Mouse (Mus musculus): ENCODE results near the gene Hoxa3. TPM values are rescaled to one million over a fixed set of nuclear protein-coding genes. Genes with fewer than 3 reads are reported as not detected.

The Hoxa3 gene
- total and polyA plus RNA-seq, 3 experiments, result 0.08 to 0.38 (median 0.34) TPM

DNA sequence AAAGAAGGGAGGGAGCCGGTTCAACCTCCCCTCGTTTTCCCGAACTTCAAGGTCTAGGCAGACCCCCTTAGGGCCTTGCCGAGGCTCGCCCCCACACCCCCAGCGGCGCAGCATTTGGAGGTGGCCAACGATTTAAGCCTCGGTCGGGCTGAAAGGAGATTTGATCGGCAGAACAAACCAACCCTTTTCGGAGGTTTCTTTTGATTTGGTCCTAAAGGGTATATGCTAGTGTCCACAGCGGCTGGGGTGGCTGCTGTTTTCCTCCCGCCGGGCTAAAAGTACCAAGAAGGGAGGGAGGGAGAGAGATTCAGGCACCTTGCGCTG is 36.2 kb upstream of the Hoxa3 start:
- Histone ChIP-seq H3K27ac (ENCODE audit: insufficient read depth, low read depth) (no peak overlapping the region), H3K4me3 (replicated peaks in 1 of 3; ENCODE audit: low read depth in 2 of 3, low read length in 2 of 3, poor library complexity in 1 of 3) (no peak overlapping the region), H3K4me2 (ENCODE audit: insufficient read depth, low read depth, poor library complexity, severe bottlenecking) (no peak overlapping the region), H3K9me3 (replicated peaks; ENCODE audit: low read length) (peaks cover 26% of the 10 kb centered on the region), H3K9ac (ENCODE audit: insufficient read depth, low read depth) (no peak overlapping the region), H3K36me3 (replicated peaks in 1 of 2; ENCODE audit: control insufficient read depth in 1 of 2, insufficient read depth in 1 of 2, low read length in 1 of 2) (no peaks in the 10 kb centered on the region), H3K4me1 (ENCODE audit: control insufficient read depth in 1 of 2, insufficient read depth in 2 of 2) (no peaks in the 10 kb centered on the region), H3K79me2 (replicated peaks; ENCODE audit: control insufficient read depth, extremely low read depth, insufficient read depth, poor library complexity, severe bottlenecking) (no peaks in the 10 kb centered on the region), H3K27me3 (replicated peaks) (no peaks in the 10 kb centered on the region)
- TF ChIP-seq CHD2 (IDR thresholded peaks at IDR 0.05; ENCODE audit: low read length) (no peak), MYC (IDR thresholded peaks at IDR 0.05; ENCODE audit: low read depth, low read length) (no peak), ZC3H11A (IDR thresholded peaks at IDR 0.05; ENCODE audit: low read depth, low read length) (no peak), MAX (IDR thresholded peaks at IDR 0.05; ENCODE audit: low read length) (no peak), CHD1 (IDR thresholded peaks at IDR 0.05; ENCODE audit: low read depth, low read length) (no peak), SMC3 (IDR thresholded peaks at IDR 0.05; ENCODE audit: low read depth, low read length) (no peak), UBTF (IDR thresholded peaks at IDR 0.05; ENCODE audit: low read depth, low read length) (no peak), RAD21 (IDR thresholded peaks at IDR 0.05; ENCODE audit: low read depth, low read length) (no peak), BHLHE40 (IDR thresholded peaks at IDR 0.05; ENCODE audit: low read depth, low read length) (no peak), HCFC1 (IDR thresholded peaks at IDR 0.05; ENCODE audit: low read depth, low read length) (no peak), USF2 (conservative IDR thresholded peaks at IDR 0.05; ENCODE audit: low read depth, low read length) (no peak), ELF1 (IDR thresholded peaks at IDR 0.05; ENCODE audit: low read depth, low read length) (no peak), ZMIZ1 (IDR thresholded peaks at IDR 0.05; ENCODE audit: low read depth, low read length) (no peak), MEF2A (IDR thresholded peaks at IDR 0.05; ENCODE audit: borderline replicate concordance, low read depth, low read length) (no peak), EP300 (IDR thresholded peaks at IDR 0.05; ENCODE audit: low read length) (no peak)
- dilution Hi-C loops (cut with MboI; ENCODE audit: extremely low pct_ligation_motif_present, extremely low pct_unique_long_range_greater_than_20kb, low sequenced_read_pairs), result no loop called here
- in situ Hi-C loops (cut with MboI; ENCODE audit: low pct_ligation_motif_present, low pct_unique_long_range_greater_than_20kb, low sequenced_read_pairs), result no loop called here
- no peak for DNase-seq (ENCODE audit: extremely low read depth)

DNA sequence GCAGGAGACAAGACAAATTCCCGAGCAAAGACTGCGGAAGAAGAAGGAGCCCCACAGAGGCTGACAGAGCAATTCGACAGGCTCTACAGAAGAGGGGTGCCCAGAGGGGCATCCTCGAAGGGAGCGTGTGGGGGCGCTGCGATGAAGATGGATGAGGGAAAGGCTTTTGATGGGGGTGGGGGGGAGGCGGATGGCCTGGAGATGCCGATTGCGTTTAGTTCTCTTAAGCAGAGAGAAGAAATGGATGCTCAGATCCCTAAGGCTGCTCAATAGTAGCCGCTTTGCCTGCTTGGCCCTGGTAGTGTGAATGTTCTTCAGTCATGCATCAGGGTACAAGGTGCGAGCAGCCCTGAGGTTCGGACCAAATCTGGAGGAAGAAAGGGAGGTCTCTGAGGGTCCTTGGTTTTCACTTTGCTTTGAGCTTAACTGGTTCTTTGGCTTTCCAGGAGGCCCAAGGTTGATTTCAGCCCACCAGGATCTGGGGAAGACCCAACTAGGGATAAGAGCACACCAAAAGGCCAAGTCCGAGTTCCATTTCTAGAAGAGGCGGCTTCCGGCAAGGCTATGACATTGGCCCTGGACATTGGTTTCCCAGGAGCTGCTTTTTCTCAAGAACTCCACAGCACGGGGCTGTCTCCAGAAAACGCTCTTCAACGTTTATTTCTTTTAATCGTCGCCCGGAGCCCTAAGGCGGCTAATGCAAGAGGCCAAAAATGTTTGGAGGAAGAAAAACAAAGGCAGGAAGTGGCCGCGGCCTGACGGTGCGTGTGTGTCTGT is 35.7 kb upstream of the Hoxa3 start:
- dilution Hi-C loops (cut with MboI; ENCODE audit: extremely low pct_ligation_motif_present, extremely low pct_unique_long_range_greater_than_20kb, low sequenced_read_pairs), result no loop called here
- TF ChIP-seq BHLHE40 (IDR thresholded peaks at IDR 0.05; ENCODE audit: low read depth, low read length) (no peak), KAT2A (IDR thresholded peaks at IDR 0.05; ENCODE audit: insufficient replicate concordance, low read length) (no peak), ELF1 (IDR thresholded peaks at IDR 0.05; ENCODE audit: low read depth, low read length) (no peak), E2F4 (IDR thresholded peaks at IDR 0.05; ENCODE audit: insufficient replicate concordance, low read depth, low read length) (no peak), ZNF384 (IDR thresholded peaks at IDR 0.05; ENCODE audit: low read depth, low read length) (no peak), NRF1 (IDR thresholded peaks at IDR 0.05; ENCODE audit: low read depth, low read length) (no peak), JUND (conservative IDR thresholded peaks at IDR 0.05; ENCODE audit: low read depth, low read length) (no peak), GABPA (IDR thresholded peaks at IDR 0.05; ENCODE audit: insufficient replicate concordance, low read depth, low read length) (no peak), MEF2A (IDR thresholded peaks at IDR 0.05; ENCODE audit: borderline replicate concordance, low read depth, low read length) (no peak), TCF12 (IDR thresholded peaks at IDR 0.05; ENCODE audit: low read depth, low read length) (no peak), RCOR1 (conservative IDR thresholded peaks at IDR 0.05; ENCODE audit: low read depth, low read length) (no peak), POLR2A (IDR thresholded peaks at IDR 0.05; ENCODE audit: low read depth, low read length) (no peak), ZMIZ1 (IDR thresholded peaks at IDR 0.05; ENCODE audit: low read depth, low read length) (no peak), TBP (conservative IDR thresholded peaks at IDR 0.05; ENCODE audit: low read depth, low read length) (no peak), ETS1 (conservative IDR thresholded peaks at IDR 0.05; ENCODE audit: low read depth, low read length) (no peak), JUN (IDR thresholded peaks at IDR 0.05; ENCODE audit: insufficient read depth, low read depth, low read length) (no peak), SMC3 (IDR thresholded peaks at IDR 0.05; ENCODE audit: low read depth, low read length) (no peak)
- H3K4me1 ChIP-seq (ENCODE audit: control insufficient read depth in 1 of 2, insufficient read depth in 2 of 2), result no peaks in the 10 kb centered on the region
- H3K4me3 ChIP-seq (replicated peaks in 1 of 3; ENCODE audit: low read depth in 2 of 3, low read length in 2 of 3, poor library complexity in 1 of 3), result no peak overlapping the region
- no peak overlapping the region for H3K4me2 ChIP-seq (ENCODE audit: insufficient read depth, low read depth, poor library complexity, severe bottlenecking)
- H3K27me3 ChIP-seq (replicated peaks), result no peaks in the 10 kb centered on the region
- H3K9me3 ChIP-seq (replicated peaks; ENCODE audit: low read length), result peaks cover 26% of the 10 kb centered on the region
- DNase-seq (ENCODE audit: extremely low read depth), result no peak
- no peak overlapping the region for H3K27ac ChIP-seq (ENCODE audit: insufficient read depth, low read depth)
- no peaks in the 10 kb centered on the region for H3K36me3 ChIP-seq (replicated peaks in 1 of 2; ENCODE audit: control insufficient read depth in 1 of 2, insufficient read depth in 1 of 2, low read length in 1 of 2)
- no peaks in the 10 kb centered on the region for H3K79me2 ChIP-seq (replicated peaks; ENCODE audit: control insufficient read depth, extremely low read depth, insufficient read depth, poor library complexity, severe bottlenecking)
- in situ Hi-C loops (cut with MboI; ENCODE audit: low pct_ligation_motif_present, low pct_unique_long_range_greater_than_20kb, low sequenced_read_pairs), result no loop called here
- no peak overlapping the region for H3K9ac ChIP-seq (ENCODE audit: insufficient read depth, low read depth)

Measured in CH12.LX (cell line).